Mouse (Mus musculus): Measurements from ENCODE around the gene Banf1. TPM values are rescaled to one million over a fixed set of nuclear protein-coding genes. Genes with fewer than 3 reads are reported as not detected.

The Banf1 gene
- total and polyA plus RNA-seq, 2 experiments: 21.5 to 68.5 TPM

DNA sequence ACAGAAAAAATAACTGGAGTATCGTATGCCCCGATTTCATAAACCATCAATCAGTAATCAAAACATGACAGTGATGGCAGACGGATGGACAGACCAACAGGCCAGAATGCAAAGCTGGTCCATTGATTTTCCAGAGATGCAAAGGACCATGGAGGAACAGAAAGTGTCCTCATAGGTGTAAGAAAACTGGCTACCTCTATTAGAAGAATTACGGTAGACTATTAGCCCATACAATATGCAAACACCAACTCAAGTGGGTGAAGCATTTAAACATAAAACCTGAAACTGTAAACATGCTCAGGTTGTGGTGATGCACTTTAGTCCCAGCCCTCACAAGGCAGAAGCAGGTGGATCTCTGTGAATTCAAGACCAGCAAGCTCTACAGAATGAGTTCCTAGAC lies 28.4 kb upstream of the Banf1 start:
- Histone ChIP-seq H3K27me3 (ENCODE audit: control insufficient read depth, insufficient read depth, low read length) (no peaks in the 10 kb centered on the region), H3K9ac (ENCODE audit: low read depth, low read length) (no peak overlapping the region), H3K36me3 (ENCODE audit: control insufficient read depth, insufficient read depth, low read length) (no peaks in the 10 kb centered on the region), H3K27ac (replicated peaks; ENCODE audit: insufficient read depth, low read depth, low read length) (no peak overlapping the region), H3K79me2 (ENCODE audit: control insufficient read depth, insufficient read depth, low read length) (no peaks in the 10 kb centered on the region), H3K4me1 (ENCODE audit: control insufficient read depth, insufficient read depth, low read length) (no peaks in the 10 kb centered on the region), H3K4me3 (ENCODE audit: insufficient read depth, low read depth, low read length) (no peak overlapping the region)
- TF ChIP-seq CTCF (IDR thresholded peaks at IDR 0.05; ENCODE audit: low read depth, low read length) (no peak), POLR2A (IDR thresholded peaks at IDR 0.05; ENCODE audit: extremely low read depth, insufficient read depth, low read length) (no peak)
- 66% methylated on average over 4 of the region's 4 CpGs for WGBS
- no peak for DNase-seq (ENCODE audit: extremely low read depth, low read depth, low spot score)

DNA sequence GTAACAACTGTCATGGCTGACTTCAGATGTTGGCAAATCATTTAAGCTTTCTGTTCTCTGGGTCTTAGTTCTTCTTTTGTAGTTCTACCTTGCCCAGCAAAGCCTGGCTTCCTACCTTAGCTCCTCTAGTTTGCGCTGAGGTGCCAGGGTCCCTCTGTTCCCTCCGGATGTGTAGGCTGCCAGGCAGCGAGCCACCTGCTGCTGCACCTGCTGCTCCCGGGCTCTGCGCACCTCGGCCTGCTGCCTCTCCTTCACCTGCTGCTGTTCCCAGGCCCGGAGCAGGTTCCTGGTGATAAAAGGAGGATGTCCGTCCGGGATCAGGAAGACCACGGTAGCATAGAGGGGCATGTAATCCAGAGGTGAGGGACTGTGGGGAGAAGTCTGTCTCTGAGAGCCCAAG lies 27.2 kb upstream of the Banf1 start:
- H3K79me2 ChIP-seq (ENCODE audit: control insufficient read depth, insufficient read depth, low read length): no peaks in the 10 kb centered on the region
- WGBS: 70% methylated on average over 10 of the region's 10 CpGs
- DNase-seq (ENCODE audit: extremely low read depth, low read depth, low spot score): no peak
- TF ChIP-seq CTCF (IDR thresholded peaks at IDR 0.05; ENCODE audit: low read depth, low read length) (no peak), POLR2A (IDR thresholded peaks at IDR 0.05; ENCODE audit: extremely low read depth, insufficient read depth, low read length) (no peak)
- no peak overlapping the region for H3K27ac ChIP-seq (replicated peaks; ENCODE audit: insufficient read depth, low read depth, low read length)
- no peaks in the 10 kb centered on the region for H3K36me3 ChIP-seq (ENCODE audit: control insufficient read depth, insufficient read depth, low read length)
- H3K9ac ChIP-seq (ENCODE audit: low read depth, low read length): no peak overlapping the region
- no peaks in the 10 kb centered on the region for H3K27me3 ChIP-seq (ENCODE audit: control insufficient read depth, insufficient read depth, low read length)
- H3K4me3 ChIP-seq (ENCODE audit: insufficient read depth, low read depth, low read length): no peak overlapping the region
- no peaks in the 10 kb centered on the region; the same call in 1 of the 2 replicates for H3K4me1 ChIP-seq (ENCODE audit: control insufficient read depth, insufficient read depth, low read length)

DNA sequence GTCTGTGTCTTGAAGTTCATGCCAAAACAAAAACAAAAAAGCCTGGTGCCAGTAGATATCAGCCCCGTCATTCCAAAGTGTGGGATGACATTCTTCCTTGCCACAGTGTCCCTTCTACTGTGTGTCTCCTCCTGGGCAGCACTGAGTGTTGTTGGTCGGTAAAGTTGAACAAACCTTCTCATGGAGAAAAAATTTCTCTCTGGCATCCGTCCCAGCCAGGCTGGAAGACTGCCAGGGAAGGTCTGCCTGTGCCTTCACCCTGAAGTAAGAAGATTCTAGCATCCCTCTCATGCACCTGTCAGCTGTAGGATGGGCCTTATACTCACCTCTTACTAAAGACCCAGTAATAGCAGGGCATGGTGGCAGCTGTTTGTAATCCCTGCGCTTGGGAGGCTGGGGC lies 25.9 kb upstream of the Banf1 start:
- no peak for DNase-seq (ENCODE audit: extremely low read depth, low read depth, low spot score)
- H3K36me3 ChIP-seq (ENCODE audit: control insufficient read depth, insufficient read depth, low read length): no peaks in the 10 kb centered on the region
- H3K4me3 ChIP-seq (ENCODE audit: insufficient read depth, low read depth, low read length): no peak overlapping the region
- no peak overlapping the region for H3K9ac ChIP-seq (ENCODE audit: low read depth, low read length)
- WGBS: 28% methylated on average over 4 of the region's 4 CpGs
- H3K27ac ChIP-seq (replicated peaks; ENCODE audit: insufficient read depth, low read depth, low read length): no peak overlapping the region
- H3K79me2 ChIP-seq (ENCODE audit: control insufficient read depth, insufficient read depth, low read length): peaks cover 6% of the 10 kb centered on the region
- peaks cover 2% of the 10 kb centered on the region for H3K4me1 ChIP-seq (ENCODE audit: control insufficient read depth, insufficient read depth, low read length)
- TF ChIP-seq CTCF (IDR thresholded peaks at IDR 0.05; ENCODE audit: low read depth, low read length) (no peak), POLR2A (IDR thresholded peaks at IDR 0.05; ENCODE audit: extremely low read depth, insufficient read depth, low read length) (no peak)
- H3K27me3 ChIP-seq (ENCODE audit: control insufficient read depth, insufficient read depth, low read length): no peaks in the 10 kb centered on the region

DNA sequence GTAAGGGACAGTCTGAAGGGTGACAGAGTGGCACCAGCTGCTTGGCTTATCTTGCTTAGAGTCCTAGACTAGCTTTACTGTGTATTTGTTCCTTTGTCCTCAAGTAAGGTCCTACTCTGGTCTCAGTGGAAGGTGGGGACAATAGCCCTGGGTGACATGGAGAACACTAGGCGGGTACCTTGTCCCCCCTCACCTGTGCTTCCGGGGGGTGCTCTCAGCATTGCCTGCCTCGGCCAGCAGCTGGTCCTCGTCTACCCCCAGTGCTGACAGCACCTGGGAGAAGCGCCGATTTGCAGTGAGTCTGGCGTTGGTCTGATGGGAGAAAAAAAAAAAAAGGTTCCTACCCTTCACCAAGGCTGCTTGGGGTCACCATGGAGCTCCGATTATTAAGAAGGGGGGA lies 23.4 kb upstream of the Banf1 start:
- 79% methylated on average over 8 of the region's 8 CpGs for WGBS
- Histone ChIP-seq H3K27me3 (ENCODE audit: control insufficient read depth, insufficient read depth, low read length) (no peaks in the 10 kb centered on the region), H3K4me1 (ENCODE audit: control insufficient read depth, insufficient read depth, low read length) (peaks cover 10% of the 10 kb centered on the region), H3K27ac (replicated peaks; ENCODE audit: insufficient read depth, low read depth, low read length) (no peak overlapping the region), H3K36me3 (ENCODE audit: control insufficient read depth, insufficient read depth, low read length) (no peaks in the 10 kb centered on the region), H3K79me2 (ENCODE audit: control insufficient read depth, insufficient read depth, low read length) (peaks cover 16% of the 10 kb centered on the region), H3K4me3 (ENCODE audit: insufficient read depth, low read depth, low read length) (no peak overlapping the region), H3K9ac (ENCODE audit: low read depth, low read length) (no peak overlapping the region)
- TF ChIP-seq CTCF (IDR thresholded peaks at IDR 0.05; ENCODE audit: low read depth, low read length) (no peak), POLR2A (IDR thresholded peaks at IDR 0.05; ENCODE audit: extremely low read depth, insufficient read depth, low read length) (no peak)
- no peak for DNase-seq (ENCODE audit: extremely low read depth, low read depth, low spot score)

DNA sequence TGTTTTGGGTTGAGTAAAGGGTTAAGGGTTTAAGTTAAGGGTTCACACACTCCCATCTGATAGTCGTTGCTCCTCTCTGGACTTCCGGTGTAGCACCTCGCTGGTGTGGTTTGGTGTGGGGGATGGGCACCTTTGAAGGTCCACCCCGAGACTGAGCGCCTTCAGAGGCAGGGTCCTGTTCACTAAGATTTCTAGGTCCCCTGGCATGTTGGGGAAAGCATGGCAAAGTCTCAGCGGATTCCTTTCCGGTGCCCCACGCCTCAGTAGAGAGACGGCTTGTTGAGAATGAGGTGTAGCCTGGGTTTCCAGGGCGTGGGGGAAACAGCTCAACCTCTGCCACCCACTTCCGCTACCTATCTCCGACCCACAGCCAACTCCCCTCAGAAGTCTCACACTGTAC lies 22.7 kb upstream of the Banf1 start:
- 0 out of 2 replicates have a peak, but pooled peaks have one; percentile 11 for TF ChIP-seq POLR2A (IDR thresholded peaks at IDR 0.05; ENCODE audit: extremely low read depth, insufficient read depth, low read length)
- TF ChIP-seq CTCF (IDR thresholded peaks at IDR 0.05; ENCODE audit: low read depth, low read length): no peak
- H3K27ac ChIP-seq (replicated peaks; ENCODE audit: insufficient read depth, low read depth, low read length): peak overlapping the region; percentile 35
- H3K9ac ChIP-seq (ENCODE audit: low read depth, low read length): peak overlapping the region; percentile 61

DNA sequence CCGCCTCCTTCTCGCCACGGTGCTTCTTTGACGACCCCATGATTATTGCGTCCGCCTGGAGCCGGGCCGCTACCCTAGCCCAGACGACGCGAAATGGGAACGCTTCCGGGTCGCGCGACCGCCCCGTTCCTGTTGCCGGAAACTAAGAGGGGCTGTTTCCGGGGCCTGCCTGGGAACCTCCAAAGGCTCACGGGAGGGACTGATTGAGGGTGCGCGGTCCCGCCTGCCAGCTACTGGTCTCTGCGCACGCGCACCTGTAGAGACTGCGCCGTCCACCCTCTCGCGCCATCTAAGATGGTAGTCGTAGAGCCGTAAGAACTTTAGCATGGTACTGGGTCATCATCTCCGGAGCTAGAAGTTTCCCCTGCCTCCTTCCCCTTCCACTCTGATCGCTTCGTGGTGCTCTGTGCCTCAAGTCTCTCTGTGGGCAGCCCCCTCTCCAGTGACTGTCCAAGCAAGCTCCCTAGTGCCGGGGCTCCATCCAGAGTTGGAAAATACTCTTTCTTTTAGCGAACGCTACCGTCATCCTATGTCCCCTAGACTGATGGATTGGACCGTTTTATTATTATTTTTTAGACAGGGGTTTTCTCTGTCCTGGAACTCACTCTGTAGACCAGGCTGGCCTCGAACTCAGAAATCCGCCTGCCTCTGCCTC lies 21.7 kb upstream of the Banf1 start, which contains the start of gene Sart1:
Sart1 (minus strand) TSS at position 116 of the 655 bp plus-strand sequence.
- H3K36me3 ChIP-seq (ENCODE audit: control insufficient read depth, insufficient read depth, low read length): no peaks in the 10 kb centered on the region

More for the DNA sequence above, 22.7 kb upstream of the Banf1 start:
- Histone ChIP-seq H3K36me3 (ENCODE audit: control insufficient read depth, insufficient read depth, low read length) (no peaks in the 10 kb centered on the region), H3K79me2 (ENCODE audit: control insufficient read depth, insufficient read depth, low read length) (peaks cover 16% of the 10 kb centered on the region), H3K4me1 (ENCODE audit: control insufficient read depth, insufficient read depth, low read length) (peaks cover 10% of the 10 kb centered on the region), H3K4me3 (ENCODE audit: insufficient read depth, low read depth, low read length) (peak overlapping the region; percentile 47), H3K27me3 (ENCODE audit: control insufficient read depth, insufficient read depth, low read length) (no peaks in the 10 kb centered on the region)
- WGBS: 3% methylated on average over 12 of the region's 12 CpGs
- DNase-seq (ENCODE audit: extremely low read depth, low read depth, low spot score): peak; percentile 59

More for the DNA sequence above, 21.7 kb upstream of the Banf1 start, which contains the start of gene Sart1:
- DNase-seq (ENCODE audit: extremely low read depth, low read depth, low spot score): peak; percentile 87
- H3K9ac ChIP-seq (ENCODE audit: low read depth, low read length): peak within 1 kb of the TSS; percentile 91
- peak within 1 kb of the TSS; percentile 86 for H3K4me3 ChIP-seq (ENCODE audit: insufficient read depth, low read depth, low read length)
- TF ChIP-seq CTCF (IDR thresholded peaks at IDR 0.05; ENCODE audit: low read depth, low read length) (no peak), POLR2A (IDR thresholded peaks at IDR 0.05; ENCODE audit: extremely low read depth, insufficient read depth, low read length) (peak; percentile 72)
- under 1% methylated on average over 43 of the region's 43 CpGs for WGBS
- H3K4me1 ChIP-seq (ENCODE audit: control insufficient read depth, insufficient read depth, low read length): peaks cover 10% of the 10 kb centered on the region
- H3K79me2 ChIP-seq (ENCODE audit: control insufficient read depth, insufficient read depth, low read length): peaks cover 16% of the 10 kb centered on the region
- H3K27ac ChIP-seq (replicated peaks; ENCODE audit: insufficient read depth, low read depth, low read length): peak within 1 kb of the TSS; percentile 64
- H3K27me3 ChIP-seq (ENCODE audit: control insufficient read depth, insufficient read depth, low read length): no peaks in the 10 kb centered on the region

Data from liver, adult 2 months (tissue).